Mouse (Mus musculus) right cerebral cortex, postnatal 10 days (tissue): ENCODE data around the gene Clec4f.
"Not testable (repeated sequence)": the region's sequence is repeated elsewhere in the genome, so short reads cannot be mapped to it uniquely, and the experiment has no call there.

Source experiments
- DNase-seq, 2 experiments: peaks; one replicate each; pipeline ENCODE4 v3.0.0; 2021; ENCODE audit warnings: low spot score in 2 of 2

Clec4f gene

DNA sequence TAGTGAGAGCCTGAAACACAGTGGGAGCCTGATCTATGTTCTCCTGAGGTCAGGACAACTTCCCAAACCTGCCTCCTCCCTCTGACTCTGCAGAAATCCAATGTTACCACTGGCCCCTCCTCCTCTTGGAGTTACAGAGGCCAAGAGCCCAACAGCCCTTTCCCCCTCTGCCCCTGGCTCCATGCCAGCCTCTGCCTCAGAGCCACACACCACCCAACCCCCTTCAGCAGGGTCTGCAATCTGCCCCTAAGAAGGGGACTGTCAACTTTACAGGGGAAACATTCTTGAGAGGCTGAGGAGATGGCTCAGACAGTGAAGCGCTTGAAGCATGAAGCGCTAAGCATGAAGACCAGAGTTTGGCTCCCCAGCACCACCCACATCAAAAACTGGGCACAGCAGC is at the start of gene Clec4f:
Gene Clec4f, minus strand, starts transcription at position 101 of the 400 bp plus-strand sequence.
- DNase-seq, result no peak

GRCm38 (mm10) chr6:83704701-83705100 is 48.7 kb upstream of the Clec4f start:
- DNase-seq, result no peak

DNA sequence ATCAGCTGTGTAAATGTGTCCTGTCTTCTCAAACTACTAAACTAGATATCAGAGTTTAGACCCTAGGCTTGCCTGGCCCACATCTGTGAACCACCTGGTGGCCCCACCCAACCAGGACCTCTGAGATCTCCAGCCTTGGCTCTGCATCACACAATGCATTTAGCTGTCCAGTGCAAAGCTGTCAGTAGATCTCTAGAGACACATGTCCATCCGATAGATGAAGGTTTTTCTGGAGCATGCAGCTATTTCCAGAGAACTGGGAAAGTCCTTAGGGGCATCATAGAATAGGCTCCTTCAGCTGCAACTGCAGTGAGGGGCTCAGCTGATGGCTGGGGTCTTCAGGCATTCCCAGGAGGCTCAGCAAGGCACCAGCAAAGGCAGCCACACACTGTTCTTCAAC is 48.3 kb upstream of the Clec4f start:
- no peak for DNase-seq

DNA sequence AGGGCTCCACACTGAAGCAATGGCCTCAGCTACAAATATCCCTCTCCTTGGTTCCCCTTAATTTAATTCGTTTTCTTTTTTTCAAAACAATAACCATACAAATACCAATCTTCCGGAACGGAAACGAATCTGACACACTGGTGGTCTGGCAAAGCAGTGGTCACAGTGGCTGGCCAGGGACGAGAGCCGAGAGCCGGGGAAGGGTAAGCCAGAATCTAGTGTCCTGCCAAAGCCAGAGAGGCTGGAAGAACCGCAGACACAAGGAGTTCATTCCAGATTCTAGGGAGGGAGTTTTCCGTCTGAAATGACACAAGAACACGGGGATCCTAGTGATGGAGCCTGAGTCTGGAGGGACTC is 47.7 kb upstream of the Clec4f start:
- DNase-seq, result no peak

DNA sequence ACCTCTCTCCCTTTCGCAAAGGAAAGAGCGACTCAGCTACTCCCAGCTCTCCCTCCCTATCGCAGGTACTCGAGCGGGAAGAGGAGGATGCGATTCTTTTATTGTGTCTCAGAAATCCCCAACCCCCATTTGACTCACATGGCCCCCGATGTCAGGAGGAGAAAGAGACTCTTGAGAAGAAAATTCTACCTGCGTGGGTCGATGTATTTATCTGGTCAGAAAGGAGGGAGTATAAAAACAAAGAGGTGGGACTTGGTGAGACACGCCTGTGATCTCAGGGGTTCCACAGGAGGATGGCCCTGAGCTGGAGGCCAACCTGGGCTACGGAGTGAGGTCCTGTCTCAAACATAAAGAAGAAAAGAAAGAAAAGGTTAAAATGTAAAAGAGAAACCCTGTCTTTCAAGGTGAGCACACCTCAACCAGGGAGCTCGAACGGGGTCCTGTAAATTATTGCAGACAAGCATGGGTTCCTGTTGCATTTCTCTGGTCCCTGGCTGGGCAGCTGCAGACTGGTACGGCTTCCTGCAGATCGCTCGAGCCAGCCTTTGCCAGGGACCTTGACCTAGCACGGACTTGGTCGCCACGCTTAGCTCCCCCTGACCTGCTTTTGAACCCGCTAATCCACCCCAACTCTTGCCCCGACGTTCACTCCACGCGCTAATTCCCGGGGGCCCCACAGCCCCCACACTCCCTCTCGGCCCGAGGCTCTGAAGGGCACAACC is 47.2 kb upstream of the Clec4f start:
- DNase-seq, result no peak

GRCm38 (mm10) chr6:83702146-83702999 is 46.4 kb upstream of the Clec4f start:
- no peak for DNase-seq

DNA sequence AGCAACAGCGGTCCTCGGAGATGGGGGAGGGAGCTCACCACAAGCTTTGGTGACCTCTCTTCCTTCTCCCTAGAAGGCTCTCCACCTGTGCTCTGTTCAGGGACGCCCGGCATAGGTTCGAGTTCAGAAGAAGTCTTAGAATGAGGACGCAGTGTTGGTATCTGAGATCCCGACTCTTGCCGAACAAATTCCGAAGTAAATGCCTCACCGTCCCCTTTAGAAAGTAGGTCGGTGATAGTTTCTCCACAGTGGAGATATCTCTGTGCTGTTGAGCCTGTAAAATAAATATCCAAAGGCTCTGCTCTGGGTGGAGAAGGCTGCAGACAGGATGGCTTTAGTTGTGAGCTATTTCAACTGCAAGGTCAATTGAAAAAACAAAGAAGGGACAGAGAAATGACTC is 45.0 kb upstream of the Clec4f start:
- DNase-seq, result no peak

GRCm38 (mm10) chr6:83699971-83700370 is 44.0 kb upstream of the Clec4f start:
- no peak for DNase-seq

- no peak for DNase-seq
Observed at GRCm38 (mm10) chr6:83697932-83698331, 41.9 kb upstream of the Clec4f start.

DNA sequence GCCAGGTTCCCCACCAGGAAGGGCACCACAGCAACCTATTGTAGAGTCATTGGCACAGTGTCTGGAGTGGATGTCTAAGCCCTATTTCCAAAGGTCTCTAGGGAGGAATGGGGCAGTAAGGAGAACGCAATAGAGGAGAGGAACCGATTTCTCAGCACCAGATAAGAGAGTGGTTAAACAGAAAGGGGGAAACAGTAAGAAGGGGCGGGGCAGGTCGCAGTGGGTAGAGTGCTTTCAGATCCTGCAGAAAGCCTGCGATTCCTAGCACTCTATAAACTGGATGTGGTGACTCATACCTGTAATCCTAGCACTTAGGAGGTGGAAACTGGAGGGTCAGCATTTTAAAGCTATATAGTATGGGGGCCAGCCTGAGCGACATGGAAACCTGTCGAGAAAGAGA is 40.7 kb upstream of the Clec4f start:
- no peak for DNase-seq

DNA sequence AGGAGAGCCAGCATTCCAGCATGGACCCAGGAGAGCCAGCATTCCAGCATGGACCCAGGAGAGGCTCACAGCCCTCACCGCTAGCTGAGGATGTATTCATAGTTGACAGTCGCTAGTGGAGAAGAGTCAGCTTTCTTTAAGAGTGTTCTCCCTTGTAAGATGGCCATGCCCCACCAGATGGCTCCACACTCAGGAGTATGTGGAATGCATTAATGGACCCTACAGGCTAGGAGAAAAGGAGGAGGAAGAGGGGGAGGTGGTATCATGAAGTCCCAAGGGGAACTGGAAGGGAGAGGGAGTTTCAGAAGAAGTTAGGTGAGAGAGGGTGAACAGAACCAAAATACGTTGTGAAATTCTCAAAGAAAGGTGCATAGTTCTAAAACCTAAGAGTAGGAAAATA is 39.7 kb upstream of the Clec4f start:
- no peak for DNase-seq

DNA sequence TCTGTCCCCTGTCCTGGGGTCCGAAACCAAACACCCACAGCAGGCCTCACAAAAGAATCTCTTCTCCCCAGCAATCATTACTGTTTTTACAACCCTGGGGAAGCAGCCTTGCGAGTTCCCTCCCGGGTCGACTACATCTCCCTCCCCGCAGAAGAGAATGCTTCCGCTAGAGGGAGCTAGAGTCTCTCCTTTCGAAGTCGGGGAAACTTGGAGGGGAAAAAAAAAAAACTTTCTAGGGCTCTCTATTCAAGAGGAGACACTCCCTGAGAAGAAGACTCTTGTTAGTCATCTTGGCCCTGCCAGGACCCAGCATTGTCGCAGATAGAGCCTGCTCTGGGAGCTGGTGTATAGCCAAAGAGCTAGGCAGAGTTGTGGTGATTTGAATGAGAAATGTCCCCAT is 37.8 kb upstream of the Clec4f start:
- DNase-seq, result peak in 1 of 2 experiments; percentile 39

GRCm38 (mm10) chr6:83692962-83693361 is 37.0 kb upstream of the Clec4f start:
- DNase-seq, result no peak

GRCm38 (mm10) chr6:83690936-83691335 is 34.9 kb upstream of the Clec4f start:
- DNase-seq, result no peak

GRCm38 (mm10) chr6:83690277-83690676 is 34.3 kb upstream of the Clec4f start:
- DNase-seq, result no peak

- no peak for DNase-seq
Observed at GRCm38 (mm10) chr6:83689374-83689773, 33.4 kb upstream of the Clec4f start.

GRCm38 (mm10) chr6:83677757-83678156 is 21.8 kb upstream of the Clec4f start, which contains the start of gene Cd207:
Gene Cd207, minus strand, starts transcription at chr6:83677857.
- DNase-seq, result no peak

DNA sequence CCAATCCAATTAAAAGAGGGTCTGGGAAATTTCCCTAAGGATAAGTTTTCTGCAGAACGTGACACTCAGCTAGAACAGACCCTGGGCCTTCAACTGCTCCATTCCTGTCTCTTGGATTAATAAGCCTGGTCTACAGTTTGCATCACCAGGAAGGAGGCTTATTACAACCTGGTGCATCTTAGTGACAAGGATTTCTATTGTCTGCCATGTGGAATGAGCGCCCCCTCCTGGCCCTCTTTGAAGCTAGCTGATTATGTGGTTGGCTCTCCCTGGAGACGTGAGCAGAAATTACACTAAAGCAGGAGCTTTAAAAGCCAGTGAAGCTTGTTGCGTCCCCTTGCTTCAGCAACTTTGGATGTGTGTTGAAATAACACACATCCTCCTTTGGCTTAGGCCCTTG is 17.4 kb upstream of the Clec4f start:
- peak; percentile 75 to 89 for DNase-seq

GRCm38 (mm10) chr6:83665009-83665408 is 9.0 kb upstream of the Clec4f start:
- no peak for DNase-seq

DNA sequence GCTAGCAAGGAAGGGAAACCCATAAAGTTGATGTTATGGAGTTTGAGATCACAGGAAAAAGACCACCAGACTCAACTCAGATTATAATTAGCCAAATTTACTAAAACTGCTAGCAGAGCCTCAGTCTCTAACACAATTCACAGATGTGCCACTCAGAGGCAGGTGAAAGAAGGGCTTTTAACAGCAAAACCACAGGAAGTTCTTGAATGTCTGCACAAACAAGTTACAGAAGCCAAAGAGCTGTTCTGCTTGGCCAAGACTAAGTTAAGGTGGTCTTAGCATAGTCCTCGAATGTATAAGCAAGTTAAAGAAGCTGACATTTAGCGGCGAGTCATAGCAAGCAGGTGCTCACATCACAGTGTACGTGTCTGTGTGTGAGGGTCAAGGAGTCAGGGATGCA is 4.8 kb upstream of the Clec4f start:
- DNase-seq, result no peak

DNA sequence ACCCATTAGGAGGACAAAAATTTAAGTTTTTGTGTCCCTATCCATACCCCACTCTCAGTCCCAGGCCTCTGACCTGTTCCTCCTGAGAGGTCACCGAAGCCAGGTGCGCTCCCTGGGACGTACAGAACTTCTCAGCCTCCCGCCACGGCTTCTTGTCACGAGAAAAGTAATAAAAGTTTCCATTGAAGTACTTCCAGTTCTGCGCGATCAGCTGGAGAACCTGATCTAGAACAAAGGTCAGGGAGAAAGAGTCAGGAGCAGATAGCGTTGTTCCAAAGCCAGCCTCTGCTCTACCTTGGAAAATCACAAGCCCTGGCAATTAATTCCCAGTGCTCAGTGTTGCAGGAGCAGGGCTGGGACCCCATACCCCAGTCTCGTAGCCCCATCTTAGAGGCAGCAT is 9.3 kb downstream of the Clec4f start:
- DNase-seq, result no peak

GRCm38 (mm10) chr6:83635329-83635728 is 20.7 kb downstream of the Clec4f start:
- DNase-seq, result no peak

- not testable (repeated sequence) for DNase-seq
Observed at GRCm38 (mm10) chr6:83634631-83635030, 21.4 kb downstream of the Clec4f start.
